Mouse (Mus musculus): Measurements from ENCODE around the gene Tomt.

GRCm38 (mm10) chr7:101867482-101867881, 38.7 kb downstream of the Tomt start:
- TF ChIP-seq CTCF (IDR thresholded peaks at IDR 0.05; ENCODE audit: borderline replicate concordance, insufficient read depth, low read depth, low read length), result no peak
- no peak for TF ChIP-seq POLR2A (IDR thresholded peaks at IDR 0.05; ENCODE audit: borderline replicate concordance, insufficient read depth, low read length)

Measured in cerebellum, adult 2 months (tissue).